Mouse (Mus musculus) limb, embryonic 10.5 days (tissue): Measurements from ENCODE around the gene Amz2. TPM values are rescaled to one million over a fixed set of nuclear protein-coding genes. Genes with fewer than 3 reads are reported as not detected.

Experiments used
- DNase-seq: peaks from one replicate; pipeline ENCODE4 v3.0.0-alpha.2; 2017; ENCODE audit warnings: low spot score
- H3K27ac ChIP-seq: fragments of 300-500 bp; sonication (generic); 2 replicates; pipeline ENCODE4 v1.5.1; 2016; ENCODE audit warnings: mild to moderate bottlenecking
- H3K27me3 ChIP-seq: fragments of 300-500 bp; sonication (generic); 2 replicates; pipeline ENCODE4 v1.6.1; 2016; ENCODE audit warnings: low read depth, mild to moderate bottlenecking; ENCODE audit not compliant: poor library complexity, severe bottlenecking
- H3K36me3 ChIP-seq: fragments of 300-500 bp; sonication (generic); 2 replicates; pipeline ENCODE4 v1.6.1; 2016; ENCODE audit warnings: mild to moderate bottlenecking, moderate library complexity
- H3K4me1 ChIP-seq: fragments of 300-500 bp; sonication (generic); 2 replicates; pipeline ENCODE4 v1.6.1; 2016
- H3K4me3 ChIP-seq: fragments of 300-500 bp; sonication (generic); 2 replicates; pipeline ENCODE4 v1.5.1; 2016; ENCODE audit warnings: mild to moderate bottlenecking, moderate library complexity
- H3K9me3 ChIP-seq: fragments of 300-500 bp; sonication (generic); replicated peaks from 2 replicates; pipeline ENCODE4 v1.6.1; 2016; ENCODE audit warnings: mild to moderate bottlenecking
- WGBS: fragments of 180-500 bp; shearing (Covaris S2); methylation state at CpG from one replicate; pipeline ENCODE4 v1.1.7; 2016; 5-methylcytosine and 5-hydroxymethylcytosine counted together
- polyA plus RNA-seq: library from polyadenylated mRNA; unstranded; fragments of >200 nt; fragmentation: Nextera tagmentation; extraction: Ambion mirVana; gene quantifications from 2 replicates; pipeline ENCODE4 v1.2.1, GENCODE M21; 2016

The Amz2 gene
- polyA plus RNA-seq, 1 experiment from 2014 or later, result 46.2 TPM

- WGBS, result 86% methylated on average over 13 of the region's 13 CpGs
Observed at GRCm38 (mm10) chr11:109474836-109475235, 49.1 kb downstream of the Amz2 start.

GRCm38 (mm10) chr11:109475717-109476116, 50.0 kb downstream of the Amz2 start:
- H3K27ac ChIP-seq, result no peak overlapping the region
- 72% methylated on average over 4 of the region's 4 CpGs for WGBS

More at GRCm38 (mm10) chr11:109474836-109475235, 49.1 kb downstream of the Amz2 start:
- H3K4me1 ChIP-seq, result peaks cover 41% of the 10 kb centered on the region
- H3K9me3 ChIP-seq, result no peaks in the 10 kb centered on the region
- no peaks in the 10 kb centered on the region for H3K36me3 ChIP-seq
- DNase-seq, result no peak
- no peak overlapping the region for H3K27ac ChIP-seq
- no peak overlapping the region for H3K4me3 ChIP-seq
- peaks cover 35% of the 10 kb centered on the region for H3K27me3 ChIP-seq

DNA sequence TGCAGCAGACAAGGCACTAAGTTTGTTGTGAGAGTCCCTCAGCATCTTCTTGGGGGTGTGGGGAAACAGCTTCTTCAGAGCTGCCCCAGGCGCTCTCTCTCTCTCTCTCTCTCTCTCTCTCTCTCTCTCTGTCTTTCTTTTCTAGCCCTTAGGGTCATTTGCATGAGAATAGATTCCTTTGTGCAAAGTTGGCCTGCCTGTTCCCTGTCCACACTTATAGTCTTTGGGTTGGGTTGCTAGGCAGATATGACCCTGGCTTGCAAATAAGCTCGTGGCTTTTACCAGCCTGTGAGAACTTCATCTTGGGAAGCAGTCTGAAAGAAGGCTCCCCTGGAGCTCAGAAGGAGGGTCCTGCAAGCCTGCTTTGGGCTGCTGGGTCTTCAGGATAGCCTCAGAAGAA, 50.5 kb downstream of the Amz2 start:
- no peak overlapping the region for H3K27ac ChIP-seq
- H3K9me3 ChIP-seq, result no peaks in the 10 kb centered on the region
- H3K4me3 ChIP-seq, result no peak overlapping the region
- 55% methylated on average over 2 of the region's 2 CpGs for WGBS
- no peak for DNase-seq
- H3K27me3 ChIP-seq, result peaks cover 35% of the 10 kb centered on the region
- no peaks in the 10 kb centered on the region for H3K36me3 ChIP-seq
- H3K4me1 ChIP-seq, result peaks cover 35% of the 10 kb centered on the region

More at GRCm38 (mm10) chr11:109475717-109476116, 50.0 kb downstream of the Amz2 start:
- Histone ChIP-seq H3K4me3 (no peak overlapping the region), H3K4me1 (peaks cover 38% of the 10 kb centered on the region), H3K9me3 (no peaks in the 10 kb centered on the region), H3K27me3 (peaks cover 35% of the 10 kb centered on the region), H3K36me3 (no peaks in the 10 kb centered on the region)
- no peak for DNase-seq

DNA sequence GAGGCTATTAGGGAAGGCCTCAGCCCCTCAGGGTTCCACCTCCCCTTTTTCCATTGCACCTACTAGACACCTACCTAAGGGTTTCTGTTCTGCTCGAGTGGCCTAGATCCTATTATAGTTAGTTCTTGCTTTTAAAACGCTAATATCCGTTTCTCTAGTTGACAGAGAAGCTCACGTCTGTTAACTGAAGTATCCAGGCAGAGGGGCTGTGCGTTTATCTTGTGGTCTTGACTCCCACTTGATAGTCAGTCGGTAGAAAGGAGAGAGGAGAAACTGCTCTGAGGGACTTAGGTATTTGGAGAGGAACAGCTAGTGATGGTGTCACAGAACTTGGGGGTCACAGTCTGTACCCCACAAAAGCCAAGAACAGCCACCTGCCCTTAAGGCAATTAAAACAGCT, 50.9 kb downstream of the Amz2 start:
- WGBS, result 63% methylated on average over 6 of the region's 6 CpGs
- Histone ChIP-seq H3K27me3 (peaks cover 32% of the 10 kb centered on the region), H3K36me3 (no peaks in the 10 kb centered on the region), H3K9me3 (no peaks in the 10 kb centered on the region), H3K27ac (no peak overlapping the region), H3K4me1 (peaks cover 33% of the 10 kb centered on the region), H3K4me3 (no peak overlapping the region)
- no peak for DNase-seq

DNA sequence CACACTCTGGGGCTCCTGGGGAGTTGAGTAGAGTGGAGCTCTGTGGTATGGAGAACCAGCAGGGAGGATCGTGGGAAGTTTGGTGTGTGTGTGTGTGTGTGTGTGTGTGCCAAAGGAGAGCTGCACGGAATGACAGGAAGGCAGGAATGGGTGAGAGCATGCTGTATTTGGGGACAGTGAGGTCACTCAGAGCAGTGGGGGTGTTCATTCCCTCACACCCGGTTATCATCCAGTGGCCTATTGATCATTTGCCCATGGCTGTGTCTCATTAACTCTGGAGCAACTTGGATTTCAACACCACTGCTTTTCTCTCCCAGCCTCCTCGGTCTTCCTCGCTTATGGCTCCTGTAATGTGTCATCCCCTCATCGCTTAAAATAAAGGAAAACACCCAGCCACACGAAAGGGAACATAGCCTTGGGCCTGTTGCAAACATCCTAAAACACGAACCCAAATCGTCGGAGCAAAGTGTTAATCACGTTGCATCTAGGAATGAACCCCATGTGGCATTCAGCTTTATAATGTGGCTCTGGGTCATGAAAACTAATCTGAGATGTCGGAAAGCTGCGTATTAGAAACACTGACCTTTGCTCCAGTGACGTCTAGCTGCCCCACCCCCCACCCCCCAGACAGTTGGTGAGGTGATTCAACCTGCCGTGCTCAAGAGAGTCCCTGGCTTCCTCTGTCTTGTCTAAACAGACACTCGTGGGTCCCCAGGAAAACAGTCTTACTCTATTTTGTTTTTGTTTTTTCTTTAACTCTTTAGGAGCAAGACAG, 52.0 kb downstream of the Amz2 start:
- Histone ChIP-seq H3K9me3 (no peaks in the 10 kb centered on the region), H3K36me3 (no peaks in the 10 kb centered on the region), H3K4me3 (no peak overlapping the region), H3K27ac (no peak overlapping the region), H3K4me1 (peaks cover 25% of the 10 kb centered on the region), H3K27me3 (peaks cover 24% of the 10 kb centered on the region)
- no peak for DNase-seq
- 50% methylated on average over 16 of the region's 16 CpGs for WGBS

DNA sequence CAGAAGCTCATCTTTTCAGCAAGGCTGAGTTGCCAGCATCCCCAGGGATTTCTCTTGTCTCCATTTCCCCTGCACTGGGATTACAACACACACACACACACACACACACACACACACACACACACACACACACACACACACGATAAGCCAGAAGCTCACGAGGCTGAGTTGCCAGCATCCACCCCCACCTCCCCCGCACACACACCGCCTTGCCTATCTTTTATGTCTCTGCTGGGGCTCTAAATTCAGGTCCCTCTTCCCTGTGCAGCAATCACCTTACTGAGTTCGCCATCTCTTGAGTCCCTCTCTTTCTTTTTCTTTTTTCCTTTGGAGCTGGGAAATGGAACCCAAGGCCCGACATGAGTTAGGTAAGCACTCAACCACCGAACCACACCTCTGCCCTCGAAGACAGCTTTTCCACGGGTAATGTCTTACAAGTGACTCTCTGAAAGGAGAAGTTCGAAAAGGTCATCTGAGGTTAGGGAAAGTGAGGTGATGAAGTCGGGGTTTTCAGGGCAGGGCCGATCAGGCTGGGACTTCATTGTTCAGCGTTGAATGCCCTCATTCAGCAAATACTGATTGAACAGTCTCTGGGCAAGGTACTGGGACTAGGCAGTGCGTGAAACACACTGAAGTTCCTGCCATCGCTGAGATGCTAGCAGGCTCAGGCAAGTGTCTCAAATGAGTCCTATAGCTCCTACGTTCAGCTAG, 54.0 kb downstream of the Amz2 start:
- peaks cover 18% of the 10 kb centered on the region for H3K27me3 ChIP-seq
- no peaks in the 10 kb centered on the region for H3K9me3 ChIP-seq
- no peak for DNase-seq
- no peaks in the 10 kb centered on the region for H3K36me3 ChIP-seq
- H3K27ac ChIP-seq, result no peak overlapping the region
- peaks cover 10% of the 10 kb centered on the region for H3K4me1 ChIP-seq
- 80% methylated on average over 16 of the region's 16 CpGs for WGBS
- H3K4me3 ChIP-seq, result no peak overlapping the region

DNA sequence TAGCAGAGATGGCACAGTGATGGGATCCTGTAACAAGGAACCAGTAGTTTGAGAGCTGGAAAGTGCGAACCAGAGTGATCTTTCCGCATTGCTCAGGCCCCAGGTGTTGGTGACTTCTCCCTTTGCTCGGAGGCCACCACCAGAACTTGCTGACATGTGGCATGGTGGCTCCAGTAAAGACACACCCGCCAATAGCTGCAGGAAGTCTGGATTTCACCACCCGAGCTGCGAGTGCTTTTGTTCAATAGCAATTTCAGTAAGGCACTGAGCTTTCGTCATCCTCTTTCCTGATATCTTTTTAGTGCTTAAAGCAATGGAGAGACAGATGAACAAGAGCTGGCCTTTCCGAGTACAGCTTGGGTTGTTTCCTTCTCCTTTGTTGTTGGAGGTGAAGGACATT, 54.7 kb downstream of the Amz2 start:
- Histone ChIP-seq H3K27ac (no peak overlapping the region), H3K4me1 (peaks cover 10% of the 10 kb centered on the region), H3K27me3 (peaks cover 12% of the 10 kb centered on the region), H3K36me3 (no peaks in the 10 kb centered on the region), H3K9me3 (no peaks in the 10 kb centered on the region), H3K4me3 (no peak overlapping the region)
- DNase-seq, result no peak
- 81% methylated on average over 8 of the region's 8 CpGs for WGBS

DNA sequence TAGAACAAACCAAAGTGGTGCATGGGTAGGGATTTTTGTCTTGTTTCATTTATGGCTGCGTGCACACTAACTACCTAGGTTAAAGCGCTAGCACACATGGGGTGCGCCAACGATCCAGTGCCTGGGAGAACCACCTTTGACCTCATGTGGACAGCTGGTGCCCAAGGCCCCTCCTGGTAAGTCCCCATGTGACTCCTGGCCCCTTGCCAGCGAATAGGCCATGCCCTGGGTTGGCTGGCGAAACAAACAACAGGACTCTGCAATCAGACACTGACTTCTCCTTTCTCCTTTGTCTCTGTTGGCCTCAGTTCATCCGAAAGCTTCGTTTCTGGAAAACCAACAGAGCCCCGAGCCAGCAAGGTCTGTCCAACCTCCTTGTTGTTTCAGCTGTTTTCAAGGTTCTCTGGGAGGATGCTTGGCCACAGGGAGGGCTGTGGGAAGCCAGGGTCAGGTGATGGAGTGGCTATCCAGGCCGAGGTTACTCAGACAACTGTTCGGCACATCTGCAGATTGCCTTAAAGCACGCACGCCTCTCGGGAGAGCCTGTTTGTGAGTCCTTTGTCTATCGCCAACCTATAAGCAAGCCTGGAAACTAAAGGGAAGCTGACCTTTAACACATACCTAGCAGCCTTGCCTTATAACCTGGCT, 59.8 kb downstream of the Amz2 start:
- Histone ChIP-seq H3K36me3 (no peaks in the 10 kb centered on the region), H3K4me1 (no peaks in the 10 kb centered on the region), H3K9me3 (no peaks in the 10 kb centered on the region), H3K4me3 (no peak overlapping the region), H3K27me3 (no peaks in the 10 kb centered on the region), H3K27ac (no peak overlapping the region)
- 87% methylated on average over 15 of the region's 15 CpGs for WGBS
- DNase-seq, result no peak

- Histone ChIP-seq H3K27ac (no peak overlapping the region), H3K27me3 (no peaks in the 10 kb centered on the region), H3K4me3 (no peak overlapping the region), H3K4me1 (no peaks in the 10 kb centered on the region), H3K36me3 (no peaks in the 10 kb centered on the region), H3K9me3 (no peaks in the 10 kb centered on the region)
- 63% methylated on average over 1 of the region's 1 CpGs for WGBS
- DNase-seq, result no peak
Observed at GRCm38 (mm10) chr11:109487111-109487510, 61.4 kb downstream of the Amz2 start.

DNA sequence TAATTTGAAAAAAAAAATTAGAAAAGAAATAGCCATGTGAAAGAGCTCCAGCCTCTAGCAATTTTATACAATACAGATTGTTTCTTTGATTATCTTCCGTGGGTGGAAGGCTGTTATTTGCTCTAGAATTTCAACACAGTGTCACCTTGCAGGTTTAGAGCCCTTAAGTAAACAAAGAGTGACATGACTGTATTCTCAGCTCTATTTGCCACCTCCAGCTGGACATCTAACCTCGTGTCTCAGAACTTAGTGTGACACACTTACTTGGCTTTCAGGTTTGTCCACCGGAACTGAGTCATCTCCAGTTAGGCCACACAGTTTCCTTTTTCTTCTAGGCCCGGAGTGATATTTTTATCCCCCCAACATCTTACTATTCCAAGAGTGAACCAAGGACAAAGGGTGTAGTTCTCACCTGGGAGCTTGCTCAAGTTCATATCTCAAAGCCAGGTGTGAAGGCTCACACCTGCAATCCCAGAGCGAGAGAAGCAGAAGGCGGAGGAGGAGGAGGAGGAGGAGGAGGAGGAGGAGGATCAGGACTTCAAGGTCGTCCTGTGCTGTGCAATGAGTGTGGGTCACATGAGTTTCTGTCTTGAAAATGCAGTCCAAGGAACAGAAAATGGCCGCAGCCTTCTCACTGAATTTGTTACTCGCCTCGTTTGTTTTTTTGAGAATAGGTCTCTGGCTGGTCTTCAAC, 62.4 kb downstream of the Amz2 start:
- no peaks in the 10 kb centered on the region for H3K36me3 ChIP-seq
- no peak for DNase-seq
- H3K4me3 ChIP-seq, result no peak overlapping the region
- no peak overlapping the region for H3K27ac ChIP-seq
- no peaks in the 10 kb centered on the region for H3K27me3 ChIP-seq
- H3K4me1 ChIP-seq, result no peaks in the 10 kb centered on the region
- WGBS, result 79% methylated on average over 10 of the region's 10 CpGs
- H3K9me3 ChIP-seq, result no peaks in the 10 kb centered on the region

GRCm38 (mm10) chr11:109489763-109490162, 64.0 kb downstream of the Amz2 start:
- no peak for DNase-seq
- no peaks in the 10 kb centered on the region for H3K36me3 ChIP-seq
- H3K27ac ChIP-seq, result no peak overlapping the region
- H3K9me3 ChIP-seq, result no peaks in the 10 kb centered on the region
- WGBS, result 92% methylated on average over 2 of the region's 2 CpGs
- H3K4me1 ChIP-seq, result peaks cover 5% of the 10 kb centered on the region
- H3K4me3 ChIP-seq, result no peak overlapping the region
- H3K27me3 ChIP-seq, result no peaks in the 10 kb centered on the region

DNA sequence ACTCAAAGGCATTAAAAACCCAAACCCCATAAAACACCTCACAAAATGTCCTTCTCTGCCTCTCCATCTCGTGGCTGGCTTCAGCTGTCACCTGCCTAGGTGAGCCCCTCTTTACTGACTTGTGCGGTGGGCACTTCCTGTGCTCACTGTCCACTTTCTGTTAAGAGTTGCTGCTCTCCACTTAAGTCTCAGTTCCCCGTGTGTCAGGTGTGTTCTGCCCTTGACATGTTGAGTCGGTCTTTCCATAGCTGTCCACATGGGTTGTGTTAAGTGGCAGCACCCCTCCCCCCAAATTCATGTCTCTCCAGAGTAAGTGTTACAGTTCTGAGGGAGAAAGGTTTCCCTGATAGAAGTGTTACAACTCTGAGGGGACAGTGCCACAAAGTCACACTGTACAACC, 66.1 kb downstream of the Amz2 start:
- Histone ChIP-seq H3K36me3 (no peaks in the 10 kb centered on the region), H3K4me1 (peaks cover 25% of the 10 kb centered on the region), H3K9me3 (no peaks in the 10 kb centered on the region), H3K4me3 (no peak overlapping the region), H3K27me3 (peaks cover 3% of the 10 kb centered on the region; the same call in 1 of the 2 replicates), H3K27ac (no peak overlapping the region)
- DNase-seq, result no peak
- 80% methylated on average over 4 of the region's 4 CpGs for WGBS
